Mouse (Mus musculus) limb, embryonic 12.5 days (tissue): ENCODE measurements around the gene Tlcd2. TPM values are rescaled to one million over a fixed set of nuclear protein-coding genes. Genes with fewer than 3 reads are reported as not detected.

Experiments
- ATAC-seq: fragments of 200-750 bp; cut with Nextera tagmentation; 2 replicates; pipeline ENCODE4 v1.8.0; 2017; ENCODE audit warnings: low read depth, moderate TSS enrichment; ENCODE audit not compliant: insufficient number of reproducible peaks, insufficient read depth, low FRiP score, low TSS enrichment
- H3K27ac ChIP-seq: fragments of 300-500 bp; sonication (generic); 2 replicates; pipeline ENCODE4 v1.5.1; 2016; ENCODE audit warnings: mild to moderate bottlenecking, moderate library complexity
- H3K27me3 ChIP-seq: fragments of 300-500 bp; sonication (generic); 2 replicates; pipeline ENCODE4 v1.6.1; 2016; ENCODE audit warnings: mild to moderate bottlenecking, moderate library complexity
- H3K36me3 ChIP-seq: fragments of 300-500 bp; sonication (generic); 2 replicates; pipeline ENCODE4 v1.6.1; 2016; ENCODE audit warnings: mild to moderate bottlenecking, moderate library complexity
- H3K4me1 ChIP-seq: fragments of 300-500 bp; sonication (generic); replicated peaks from 2 replicates; pipeline ENCODE4 v1.6.1; 2016
- H3K4me2 ChIP-seq: fragments of 300-500 bp; sonication (generic); 2 replicates; pipeline ENCODE4 v1.6.1; 2016; ENCODE audit warnings: mild to moderate bottlenecking, moderate library complexity
- H3K4me3 ChIP-seq: fragments of 300-500 bp; sonication (generic); replicated peaks from 2 replicates; pipeline ENCODE4 v1.5.1; 2016; ENCODE audit warnings: mild to moderate bottlenecking
- H3K9ac ChIP-seq: fragments of 300-500 bp; sonication (generic); replicated peaks from 2 replicates; pipeline ENCODE4 v1.6.1; 2016; ENCODE audit warnings: mild to moderate bottlenecking, moderate library complexity
- H3K9me3 ChIP-seq: fragments of 300-500 bp; sonication (generic); 2 replicates; pipeline ENCODE4 v1.6.1; 2016; ENCODE audit warnings: mild to moderate bottlenecking, moderate library complexity
- WGBS: fragments of 180-500 bp; shearing (Covaris S2); methylation state at CpG from one replicate; pipeline ENCODE4 v1.1.7; 2016; 5-methylcytosine and 5-hydroxymethylcytosine counted together
- polyA plus RNA-seq: library from polyadenylated mRNA; unstranded; fragments of >200 nt; fragmentation: Nextera tagmentation; extraction: Ambion mirVana; gene quantifications from 2 replicates; pipeline ENCODE4 v1.2.1, GENCODE M21; 2016

Gene Tlcd2
- polyA plus RNA-seq, 1 experiment from 2014 or later, result 17.5 TPM

GRCm38 (mm10) chr11:75498126-75498525 is 36.6 kb downstream of the Tlcd2 start:
- no peak overlapping the region for H3K4me3 ChIP-seq
- H3K4me2 ChIP-seq, result no peak overlapping the region
- no peaks in the 10 kb centered on the region for H3K4me1 ChIP-seq
- H3K9me3 ChIP-seq, result no peaks in the 10 kb centered on the region
- H3K9ac ChIP-seq, result no peak overlapping the region
- no peak overlapping the region for H3K27ac ChIP-seq
- no peak for ATAC-seq
- peaks cover 100% of the 10 kb centered on the region for H3K36me3 ChIP-seq
- WGBS, result 94% methylated on average over 1 of the region's 1 CpGs
- no peaks in the 10 kb centered on the region for H3K27me3 ChIP-seq

- WGBS, result 94% methylated on average over 4 of the region's 4 CpGs
- peaks cover 23% of the 10 kb centered on the region for H3K4me1 ChIP-seq
- H3K9me3 ChIP-seq, result no peaks in the 10 kb centered on the region
- H3K4me2 ChIP-seq, result no peak overlapping the region
- no peaks in the 10 kb centered on the region for H3K27me3 ChIP-seq
- H3K4me3 ChIP-seq, result no peak overlapping the region
- peaks cover 68% of the 10 kb centered on the region for H3K36me3 ChIP-seq
- no peak overlapping the region for H3K27ac ChIP-seq
- 0 out of 2 replicates have a peak overlapping the region, but pooled peaks have one; percentile 27 for H3K9ac ChIP-seq
- ATAC-seq, result no peak
These were observed 46.6 kb downstream of the Tlcd2 start for GRCm38 (mm10) chr11:75508162-75508561.

GRCm38 (mm10) chr11:75508904-75509303 is 47.4 kb downstream of the Tlcd2 start:
- Histone ChIP-seq H3K4me2 (no peak overlapping the region), H3K9me3 (no peaks in the 10 kb centered on the region), H3K4me3 (no peak overlapping the region), H3K27me3 (no peaks in the 10 kb centered on the region), H3K27ac (no peak overlapping the region), H3K4me1 (peaks cover 29% of the 10 kb centered on the region), H3K36me3 (peaks cover 61% of the 10 kb centered on the region), H3K9ac (no peak overlapping the region)
- ATAC-seq, result no peak
- WGBS, result 56% methylated on average over 8 of the region's 8 CpGs

- Histone ChIP-seq H3K4me3 (peak within 1 kb of the TSS; percentile 52), H3K27me3 (no peaks in the 10 kb centered on the region), H3K4me1 (peaks cover 36% of the 10 kb centered on the region), H3K27ac (peak within 1 kb of the TSS; percentile 75), H3K9ac (peak within 1 kb of the TSS; percentile 63), H3K36me3 (peaks cover 50% of the 10 kb centered on the region), H3K9me3 (no peaks in the 10 kb centered on the region), H3K4me2 (peak within 1 kb of the TSS; percentile 90)
- 3% methylated on average over 43 of the region's 43 CpGs for WGBS
- peak; percentile 68 for ATAC-seq
These were observed 48.5 kb downstream of the Tlcd2 start, which contains the start of gene Rilp for GRCm38 (mm10) chr11:75509741-75510626. Gene Rilp (plus strand): TSS chr11:75510094.

- H3K4me2 ChIP-seq, result peak overlapping the region; percentile 90
- H3K27me3 ChIP-seq, result no peaks in the 10 kb centered on the region
- H3K27ac ChIP-seq, result peak overlapping the region; percentile 75
- WGBS, result 4% methylated on average over 24 of the region's 24 CpGs
- H3K36me3 ChIP-seq, result peaks cover 45% of the 10 kb centered on the region
- ATAC-seq, result peak; percentile 69
- H3K4me1 ChIP-seq, result peaks cover 36% of the 10 kb centered on the region
- peak overlapping the region; percentile 63 for H3K9ac ChIP-seq
- H3K4me3 ChIP-seq, result peak overlapping the region; percentile 52
- H3K9me3 ChIP-seq, result no peaks in the 10 kb centered on the region
These were observed 49.1 kb downstream of the Tlcd2 start for GRCm38 (mm10) chr11:75510627-75510993.

GRCm38 (mm10) chr11:75511213-75511612 is 49.7 kb downstream of the Tlcd2 start:
- Histone ChIP-seq H3K9ac (no peak overlapping the region), H3K4me3 (0 out of 2 replicates have a peak overlapping the region, but pooled peaks have one; percentile 52), H3K4me2 (no peak overlapping the region), H3K4me1 (peaks cover 36% of the 10 kb centered on the region), H3K9me3 (no peaks in the 10 kb centered on the region), H3K36me3 (peaks cover 39% of the 10 kb centered on the region), H3K27ac (no peak overlapping the region), H3K27me3 (no peaks in the 10 kb centered on the region)
- no peak for ATAC-seq
- 88% methylated on average over 6 of the region's 6 CpGs for WGBS

GRCm38 (mm10) chr11:75512301-75513018 is 50.9 kb downstream of the Tlcd2 start:
- 78% methylated on average over 9 of the region's 9 CpGs for WGBS
- no peak overlapping the region for H3K9ac ChIP-seq
- no peak overlapping the region for H3K4me2 ChIP-seq
- peaks cover 28% of the 10 kb centered on the region for H3K36me3 ChIP-seq
- no peak for ATAC-seq
- no peaks in the 10 kb centered on the region for H3K9me3 ChIP-seq
- no peak overlapping the region for H3K27ac ChIP-seq
- H3K4me1 ChIP-seq, result peaks cover 36% of the 10 kb centered on the region
- H3K27me3 ChIP-seq, result no peaks in the 10 kb centered on the region
- H3K4me3 ChIP-seq, result no peak overlapping the region

- Histone ChIP-seq H3K9ac (no peak within 1 kb of the TSS), H3K9me3 (no peaks in the 10 kb centered on the region), H3K36me3 (peaks cover 19% of the 10 kb centered on the region), H3K4me1 (peaks cover 35% of the 10 kb centered on the region), H3K27ac (no peak within 1 kb of the TSS), H3K4me2 (peak within 1 kb of the TSS; percentile 6; the same call in 1 of the 2 replicates), H3K4me3 (no peak within 1 kb of the TSS), H3K27me3 (no peaks in the 10 kb centered on the region)
- no peak for ATAC-seq
- 53% methylated on average over 8 of the region's 8 CpGs for WGBS
These were observed 51.8 kb downstream of the Tlcd2 start, which contains the start of gene Scarf1 for GRCm38 (mm10) chr11:75513336-75513735. Gene Scarf1 (plus strand): TSS chr11:75513540.

GRCm38 (mm10) chr11:75515186-75515585 is 53.7 kb downstream of the Tlcd2 start:
- no peak overlapping the region for H3K27ac ChIP-seq
- 90% methylated on average over 25 of the region's 25 CpGs for WGBS

GRCm38 (mm10) chr11:75519834-75520633 is 58.5 kb downstream of the Tlcd2 start:
- Histone ChIP-seq H3K4me3 (no peak overlapping the region), H3K27ac (no peak overlapping the region; the same call in 1 of the 2 replicates), H3K4me2 (no peak overlapping the region), H3K9me3 (no peaks in the 10 kb centered on the region), H3K9ac (0 out of 2 replicates have a peak overlapping the region, but pooled peaks have one; percentile 2), H3K27me3 (no peaks in the 10 kb centered on the region), H3K4me1 (peaks cover 4% of the 10 kb centered on the region; the same call in 1 of the 2 replicates), H3K36me3 (no peaks in the 10 kb centered on the region)
- ATAC-seq, result no peak
- WGBS, result 76% methylated on average over 15 of the region's 15 CpGs

More at GRCm38 (mm10) chr11:75515186-75515585, 53.7 kb downstream of the Tlcd2 start:
- H3K9me3 ChIP-seq, result no peaks in the 10 kb centered on the region
- H3K4me3 ChIP-seq, result no peak overlapping the region
- H3K4me1 ChIP-seq, result peaks cover 17% of the 10 kb centered on the region
- H3K4me2 ChIP-seq, result no peak overlapping the region
- H3K36me3 ChIP-seq, result peaks cover 5% of the 10 kb centered on the region; the same call in 1 of the 2 replicates
- no peaks in the 10 kb centered on the region for H3K27me3 ChIP-seq
- H3K9ac ChIP-seq, result no peak overlapping the region
- no peak for ATAC-seq
